Mouse (Mus musculus): ENCODE results near the gene Ptrh1. TPM values are rescaled to one million over a fixed set of nuclear protein-coding genes. Genes with fewer than 3 reads are reported as not detected.

Gene Ptrh1
- 4.9 and 5.4 TPM in 2 replicates for polyA plus RNA-seq (2015; fragmentation: Nextera tagmentation; extraction: Ambion mirVana)

DNA sequence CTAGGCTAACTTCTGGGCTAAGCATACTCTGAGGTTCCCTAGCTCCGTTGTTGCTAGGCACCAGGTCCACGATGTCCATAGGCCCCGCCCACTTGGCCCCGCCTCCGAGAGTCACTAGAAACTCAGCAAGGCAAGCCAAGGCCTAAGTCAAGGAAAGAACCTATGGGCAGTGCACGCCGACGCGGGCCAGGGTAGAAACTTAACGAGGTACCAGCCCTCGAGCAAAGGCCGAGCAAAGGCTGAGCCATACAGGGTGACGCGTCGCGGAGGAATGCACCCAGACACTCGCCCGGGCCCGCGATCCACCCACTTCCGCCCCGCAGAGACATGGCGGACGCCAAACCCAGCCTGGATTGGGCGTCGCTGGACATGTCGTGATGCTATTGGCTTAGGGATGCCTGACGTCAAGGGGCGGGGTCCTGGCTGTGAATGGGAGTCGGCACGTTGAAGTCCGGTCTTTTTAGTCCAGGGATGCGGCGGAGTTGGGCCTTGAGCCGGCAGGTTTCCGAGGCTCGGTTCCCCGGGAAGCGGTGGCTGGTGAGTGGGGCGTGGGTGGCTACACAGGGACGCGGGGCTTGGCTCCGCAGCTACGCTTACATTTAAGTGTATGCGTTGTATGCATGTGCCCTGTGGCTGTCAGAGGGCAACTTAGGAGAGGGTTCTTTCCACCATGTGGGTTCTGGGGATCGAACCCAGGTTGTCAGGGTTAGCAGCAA, at the start of gene Ptrh1, which contains the start of gene Ttc16:
Ptrh1 (plus strand) TSS at position 428 of the 716 bp plus-strand sequence.
Ttc16 (minus strand) TSS at position 275 of the 716 bp plus-strand sequence.
- Histone ChIP-seq H3K4me3 (peak within 1 kb of the TSS; percentile 56), H3K27me3 (no peaks in the 10 kb centered on the region), H3K9ac (peak within 1 kb of the TSS; percentile 27), H3K4me1 (peaks cover 14% of the 10 kb centered on the region), H3K36me3 (no peaks in the 10 kb centered on the region), H3K4me2 (peak within 1 kb of the TSS; percentile 76), H3K9me3 (no peaks in the 10 kb centered on the region), H3K27ac (0 out of 2 replicates have a peak within 1 kb of the TSS, but pooled peaks have one; percentile 39)
- ATAC-seq (ENCODE audit: borderline replicate concordance, extremely low read depth, low FRiP score, low TSS enrichment), result peak; percentile 95
- WGBS, result under 1% methylated on average over 46 of the region's 46 CpGs

GRCm38 (mm10) chr2:32727435-32727834, 48.2 kb upstream of the Ptrh1 start:
- peak overlapping the region; percentile 69 for H3K27ac ChIP-seq
- H3K4me2 ChIP-seq, result peak overlapping the region; percentile 61
- peak overlapping the region; percentile 51 for H3K9ac ChIP-seq
- H3K27me3 ChIP-seq, result no peaks in the 10 kb centered on the region
- H3K9me3 ChIP-seq, result no peaks in the 10 kb centered on the region
- H3K36me3 ChIP-seq, result no peaks in the 10 kb centered on the region
- under 1% methylated on average over 16 of the region's 16 CpGs for WGBS
- ATAC-seq (ENCODE audit: borderline replicate concordance, extremely low read depth, low FRiP score, low TSS enrichment), result peak; percentile 95
- H3K4me3 ChIP-seq, result peak overlapping the region; percentile 47
- peaks cover 36% of the 10 kb centered on the region for H3K4me1 ChIP-seq

DNA sequence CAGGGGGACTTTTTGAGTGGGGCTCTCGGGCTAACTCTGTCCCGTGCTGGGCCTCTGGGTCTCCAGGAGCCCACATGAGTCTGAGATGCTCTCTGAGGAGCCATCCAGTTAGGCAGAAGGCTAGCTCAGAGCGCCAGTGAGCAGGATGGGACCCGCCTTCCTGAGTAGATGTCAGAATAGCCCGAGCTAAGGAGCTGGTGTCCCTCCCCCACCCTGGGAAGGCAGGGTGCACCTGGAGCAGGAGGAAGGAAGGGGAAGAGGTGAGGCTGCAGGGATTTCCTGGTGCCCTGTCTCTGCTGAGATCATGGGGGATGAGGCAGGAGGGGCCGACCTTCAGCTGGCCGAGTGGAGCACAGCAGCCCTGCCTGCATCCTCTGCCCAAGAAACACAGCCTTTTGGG, 47.1 kb upstream of the Ptrh1 start:
- Histone ChIP-seq H3K4me3 (peak overlapping the region; percentile 47), H3K9me3 (no peaks in the 10 kb centered on the region), H3K4me1 (peaks cover 36% of the 10 kb centered on the region), H3K9ac (peak overlapping the region; percentile 51), H3K27ac (peak overlapping the region; percentile 67), H3K4me2 (peak overlapping the region; percentile 61), H3K27me3 (no peaks in the 10 kb centered on the region), H3K36me3 (no peaks in the 10 kb centered on the region)
- ATAC-seq (ENCODE audit: borderline replicate concordance, extremely low read depth, low FRiP score, low TSS enrichment), result no peak
- 37% methylated on average over 7 of the region's 7 CpGs for WGBS

GRCm38 (mm10) chr2:32729547-32729946, 46.0 kb upstream of the Ptrh1 start:
- no peak overlapping the region for H3K9ac ChIP-seq
- peak overlapping the region; percentile 47 for H3K4me3 ChIP-seq
- no peaks in the 10 kb centered on the region for H3K36me3 ChIP-seq
- H3K27me3 ChIP-seq, result no peaks in the 10 kb centered on the region
- H3K4me1 ChIP-seq, result peaks cover 40% of the 10 kb centered on the region
- H3K27ac ChIP-seq, result peak overlapping the region; percentile 54; the same call in 1 of the 2 replicates
- H3K9me3 ChIP-seq, result no peaks in the 10 kb centered on the region
- WGBS, result 67% methylated on average over 4 of the region's 4 CpGs
- H3K4me2 ChIP-seq, result peak overlapping the region; percentile 61
- no peak for ATAC-seq (ENCODE audit: borderline replicate concordance, extremely low read depth, low FRiP score, low TSS enrichment)

DNA sequence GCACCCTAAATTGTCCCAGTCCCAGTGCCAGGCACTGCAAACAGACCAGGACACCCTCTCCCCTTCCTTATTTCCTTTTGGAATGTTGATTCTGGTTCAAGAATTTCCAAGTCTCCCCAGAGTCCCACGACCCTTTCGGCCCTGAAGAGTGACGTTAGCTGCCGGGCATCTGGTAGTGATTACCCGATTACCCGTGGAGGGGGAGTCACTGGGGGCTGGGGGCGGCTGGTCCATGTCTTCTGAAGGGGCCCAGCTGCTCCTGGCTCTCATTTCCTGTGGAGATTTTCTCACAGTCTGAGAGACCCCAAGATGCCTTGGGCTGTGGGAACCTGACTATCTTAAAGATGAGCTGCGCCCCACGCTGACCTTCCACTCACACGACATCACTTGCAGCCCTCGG, 44.7 kb upstream of the Ptrh1 start:
- peak overlapping the region; percentile 61 for H3K4me2 ChIP-seq
- peak; percentile 16; the same call in 1 of the 2 replicates for ATAC-seq (ENCODE audit: borderline replicate concordance, extremely low read depth, low FRiP score, low TSS enrichment)
- H3K4me3 ChIP-seq, result peak overlapping the region; percentile 2; the same call in 1 of the 2 replicates
- H3K27me3 ChIP-seq, result no peaks in the 10 kb centered on the region
- H3K27ac ChIP-seq, result peak overlapping the region; percentile 54
- no peak overlapping the region for H3K9ac ChIP-seq
- H3K9me3 ChIP-seq, result no peaks in the 10 kb centered on the region
- peaks cover 39% of the 10 kb centered on the region for H3K4me1 ChIP-seq
- WGBS, result 14% methylated on average over 11 of the region's 11 CpGs
- no peaks in the 10 kb centered on the region for H3K36me3 ChIP-seq

- Histone ChIP-seq H3K4me1 (peaks cover 42% of the 10 kb centered on the region), H3K27me3 (no peaks in the 10 kb centered on the region), H3K9ac (no peak overlapping the region), H3K27ac (peak overlapping the region; percentile 54), H3K4me3 (no peak overlapping the region), H3K4me2 (peak overlapping the region; percentile 7; the same call in 1 of the 2 replicates), H3K36me3 (no peaks in the 10 kb centered on the region), H3K9me3 (no peaks in the 10 kb centered on the region)
- 59% methylated on average over 4 of the region's 4 CpGs for WGBS
- ATAC-seq (ENCODE audit: borderline replicate concordance, extremely low read depth, low FRiP score, low TSS enrichment), result no peak
These were observed 43.7 kb upstream of the Ptrh1 start for GRCm38 (mm10) chr2:32731911-32732310.

- ATAC-seq (ENCODE audit: borderline replicate concordance, extremely low read depth, low FRiP score, low TSS enrichment), result no peak
- Histone ChIP-seq H3K27ac (no peak overlapping the region), H3K27me3 (no peaks in the 10 kb centered on the region), H3K4me3 (no peak overlapping the region), H3K36me3 (no peaks in the 10 kb centered on the region), H3K9me3 (no peaks in the 10 kb centered on the region), H3K4me2 (no peak overlapping the region), H3K4me1 (peaks cover 36% of the 10 kb centered on the region), H3K9ac (no peak overlapping the region)
- WGBS, result 70% methylated on average over 6 of the region's 6 CpGs
These were observed 42.9 kb upstream of the Ptrh1 start for GRCm38 (mm10) chr2:32732695-32733094.

- Histone ChIP-seq H3K4me2 (0 out of 2 replicates have a peak overlapping the region, but pooled peaks have one; percentile 28), H3K36me3 (no peaks in the 10 kb centered on the region), H3K4me3 (no peak overlapping the region), H3K27ac (peak overlapping the region; percentile 69), H3K9ac (no peak overlapping the region), H3K9me3 (no peaks in the 10 kb centered on the region), H3K4me1 (peaks cover 34% of the 10 kb centered on the region), H3K27me3 (no peaks in the 10 kb centered on the region)
- 0 out of 2 replicates have a peak, but pooled peaks have one; percentile 17 for ATAC-seq (ENCODE audit: borderline replicate concordance, extremely low read depth, low FRiP score, low TSS enrichment)
- WGBS, result 31% methylated on average over 4 of the region's 4 CpGs
These were observed 41.1 kb upstream of the Ptrh1 start for GRCm38 (mm10) chr2:32734480-32734879.

DNA sequence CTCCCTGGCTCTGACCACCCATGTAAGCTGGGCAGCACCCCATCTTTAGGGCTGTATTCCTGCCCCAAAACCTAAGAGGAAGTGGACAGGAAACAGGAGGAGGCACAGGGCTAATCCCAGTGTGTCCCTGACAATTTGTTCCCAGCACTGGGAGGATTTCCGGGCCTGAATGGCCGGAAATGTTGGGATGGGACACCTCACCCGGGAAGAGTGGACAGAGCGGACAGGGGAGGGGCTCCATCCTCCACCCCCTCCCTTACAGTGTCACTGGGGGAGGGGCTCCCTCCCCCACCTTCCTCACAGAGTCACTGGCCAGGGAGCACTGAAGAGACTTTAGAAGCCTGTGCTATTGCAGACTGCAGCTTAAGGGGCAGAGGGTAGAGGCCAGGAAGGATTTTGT, 40.7 kb upstream of the Ptrh1 start:
- Histone ChIP-seq H3K4me1 (peaks cover 34% of the 10 kb centered on the region), H3K9ac (no peak overlapping the region), H3K27me3 (no peaks in the 10 kb centered on the region), H3K4me2 (peak overlapping the region; percentile 28; the same call in 1 of the 2 replicates), H3K9me3 (no peaks in the 10 kb centered on the region), H3K36me3 (no peaks in the 10 kb centered on the region), H3K27ac (peak overlapping the region; percentile 69), H3K4me3 (no peak overlapping the region)
- peak; percentile 49 for ATAC-seq (ENCODE audit: borderline replicate concordance, extremely low read depth, low FRiP score, low TSS enrichment)
- 36% methylated on average over 4 of the region's 4 CpGs for WGBS

DNA sequence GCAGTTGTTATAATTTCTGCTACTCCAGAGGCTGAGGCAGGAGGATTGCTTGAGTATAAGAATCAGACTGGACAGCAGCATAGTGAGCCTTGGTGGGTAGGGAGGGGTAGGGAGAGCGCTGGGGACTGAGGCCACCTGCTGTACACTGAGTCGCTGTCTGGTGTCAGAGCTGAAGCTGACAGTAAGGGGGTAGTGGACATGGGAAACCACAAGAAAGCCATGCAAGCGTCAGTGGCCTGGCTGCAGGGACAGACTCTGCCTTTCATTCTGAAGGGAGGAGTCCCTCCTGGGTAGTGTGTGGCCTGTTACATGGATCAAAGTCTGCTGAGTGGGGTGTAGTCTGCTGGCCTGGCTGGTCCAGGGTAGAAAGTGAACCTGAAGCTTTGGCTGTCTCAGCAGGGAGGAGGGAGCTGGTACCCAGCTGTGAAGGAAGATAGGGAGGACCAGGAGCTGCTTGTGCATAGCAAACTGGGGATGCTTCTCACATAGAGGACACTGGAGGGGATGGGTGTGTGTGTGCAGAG, 39.2 kb upstream of the Ptrh1 start:
- no peak overlapping the region for H3K4me2 ChIP-seq
- H3K27me3 ChIP-seq, result peaks cover 14% of the 10 kb centered on the region
- H3K36me3 ChIP-seq, result no peaks in the 10 kb centered on the region
- no peak for ATAC-seq (ENCODE audit: borderline replicate concordance, extremely low read depth, low FRiP score, low TSS enrichment)
- WGBS, result 38% methylated on average over 3 of the region's 3 CpGs
- H3K9ac ChIP-seq, result no peak overlapping the region
- H3K27ac ChIP-seq, result 0 out of 2 replicates have a peak overlapping the region, but pooled peaks have one; percentile 69
- H3K9me3 ChIP-seq, result no peaks in the 10 kb centered on the region
- peaks cover 31% of the 10 kb centered on the region for H3K4me1 ChIP-seq
- no peak overlapping the region for H3K4me3 ChIP-seq

GRCm38 (mm10) chr2:32737008-32737407, 38.6 kb upstream of the Ptrh1 start:
- H3K4me2 ChIP-seq, result no peak overlapping the region
- no peaks in the 10 kb centered on the region for H3K9me3 ChIP-seq
- H3K9ac ChIP-seq, result no peak overlapping the region
- peaks cover 20% of the 10 kb centered on the region for H3K27me3 ChIP-seq
- H3K4me1 ChIP-seq, result peaks cover 33% of the 10 kb centered on the region
- H3K27ac ChIP-seq, result no peak overlapping the region
- no peaks in the 10 kb centered on the region for H3K36me3 ChIP-seq
- H3K4me3 ChIP-seq, result no peak overlapping the region
- WGBS, result 43% methylated on average over 6 of the region's 6 CpGs
- ATAC-seq (ENCODE audit: borderline replicate concordance, extremely low read depth, low FRiP score, low TSS enrichment), result no peak

DNA sequence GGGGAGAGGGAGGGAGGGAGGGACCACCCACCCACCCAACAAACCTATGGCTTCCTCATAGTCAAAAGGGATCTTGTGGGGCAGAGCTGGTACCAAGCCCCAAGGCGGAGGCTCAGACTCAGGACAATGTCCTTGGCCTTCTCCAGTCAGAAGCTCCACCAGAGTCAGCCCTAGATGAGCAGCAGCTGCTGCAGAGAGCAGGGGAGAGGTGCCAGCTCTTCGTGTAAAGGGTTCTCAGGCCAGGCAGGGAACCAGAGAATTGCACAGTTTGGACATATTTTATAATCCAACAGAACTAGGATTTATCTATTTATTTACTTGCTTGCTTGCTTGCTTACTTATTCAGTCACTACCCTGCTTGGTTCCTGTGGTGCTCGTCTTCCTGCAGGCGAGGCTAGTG, 36.3 kb upstream of the Ptrh1 start:
- Histone ChIP-seq H3K9me3 (no peaks in the 10 kb centered on the region), H3K4me3 (no peak overlapping the region), H3K27me3 (peaks cover 31% of the 10 kb centered on the region), H3K36me3 (no peaks in the 10 kb centered on the region), H3K9ac (no peak overlapping the region), H3K4me1 (peaks cover 29% of the 10 kb centered on the region), H3K4me2 (no peak overlapping the region), H3K27ac (no peak overlapping the region)
- 70% methylated on average over 4 of the region's 4 CpGs for WGBS
- ATAC-seq (ENCODE audit: borderline replicate concordance, extremely low read depth, low FRiP score, low TSS enrichment), result no peak

Measured in lung, embryonic 15.5 days (tissue).